Mouse (Mus musculus): Measurements from ENCODE around the gene Tas2r122. TPM values are rescaled to one million over a fixed set of nuclear protein-coding genes. Genes with fewer than 3 reads are reported as not detected.

Tas2r122 gene
- not detected for total RNA-seq (2023)

DNA sequence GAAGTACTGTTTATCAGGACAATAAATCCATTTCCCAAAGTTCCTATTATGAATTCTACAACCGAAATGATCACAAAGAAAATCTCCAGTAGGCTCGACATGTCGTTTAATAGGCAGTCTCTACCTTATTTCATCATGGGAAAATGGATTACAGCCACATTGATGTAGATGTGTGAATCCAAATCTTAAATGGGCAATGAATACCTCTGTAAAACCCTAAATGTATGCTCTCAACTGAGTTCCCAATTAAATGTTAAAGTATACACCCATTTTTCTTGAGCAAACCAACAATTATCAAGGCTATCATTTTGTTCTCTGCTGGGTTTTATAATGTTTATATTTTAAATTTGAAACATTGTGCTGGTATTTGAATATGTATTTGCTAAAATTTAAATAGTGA lies at the start of gene Tas2r122:
Tas2r122 (minus strand) TSS at position 101 of the 400 bp plus-strand sequence.

DNA sequence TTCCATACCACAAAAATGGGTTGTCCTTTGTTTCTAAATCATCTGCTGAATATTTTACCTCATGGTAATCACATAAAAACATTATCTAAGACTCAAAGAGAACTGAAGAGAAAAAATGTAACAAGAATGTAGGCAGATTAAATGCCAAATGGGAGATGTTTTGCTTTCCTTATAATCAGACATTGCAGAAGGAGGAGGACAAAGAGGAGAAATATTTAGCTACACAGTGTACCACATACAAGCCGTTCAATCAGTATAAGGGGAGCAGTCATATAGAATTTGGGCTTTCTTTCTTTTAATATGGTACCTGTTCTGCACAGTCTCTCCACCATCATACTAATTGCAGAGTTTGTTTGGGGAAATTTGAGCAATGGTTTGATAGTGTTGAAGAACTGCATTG lies 42.7 kb upstream of the Tas2r122 start, which contains the start of gene Tas2r124:
Tas2r124 (plus strand) TSS at position 301 of the 400 bp plus-strand sequence.

DNA sequence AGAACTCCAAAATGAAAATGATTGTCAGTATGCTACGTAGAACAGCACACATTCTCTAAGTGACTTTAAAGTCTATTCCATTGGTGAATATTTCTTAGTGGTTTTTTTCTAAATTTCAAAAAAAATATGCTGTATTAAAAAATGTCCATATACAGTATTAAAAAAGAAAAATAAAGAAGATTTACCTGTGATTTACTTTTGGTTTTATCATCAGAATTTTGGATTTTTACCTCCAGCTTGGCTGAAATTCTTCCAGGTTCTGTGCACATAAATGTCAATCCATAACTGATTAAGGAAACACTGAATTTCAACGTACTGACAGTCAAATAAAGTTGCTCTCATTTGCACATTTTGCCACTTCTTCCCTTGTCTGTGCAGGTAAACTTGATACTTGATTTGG lies 26.2 kb upstream of the Tas2r122 start, which contains the start of gene Tas2r115:
Tas2r115 (minus strand) TSS at position 101 of the 400 bp plus-strand sequence.

DNA sequence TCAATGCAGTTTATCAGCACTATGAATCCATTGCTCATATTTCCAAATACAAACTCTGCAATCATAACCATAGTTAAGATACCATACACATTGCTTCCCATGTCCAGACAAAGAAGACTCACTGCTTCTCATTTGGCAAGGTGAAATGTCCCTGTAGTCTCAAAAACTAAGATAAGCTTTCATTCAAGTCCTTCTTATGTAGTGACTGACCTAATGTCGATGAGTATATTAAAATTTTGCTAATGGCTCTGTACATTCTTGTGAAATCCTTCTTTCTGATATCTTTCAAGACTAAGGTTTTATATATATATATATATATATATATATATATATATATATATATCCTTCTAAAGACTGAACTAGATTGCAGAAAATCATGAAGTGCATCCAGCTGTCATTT lies 10.8 kb downstream of the Tas2r122 start, which contains the start of gene Tas2r121:
Tas2r121 (minus strand) TSS at position 101 of the 400 bp plus-strand sequence.

Other genes with a start within 250 kb of the Tas2r122 start
- not detected for gene Prh1, start 142.1 kb downstream of the Tas2r122 start, total RNA-seq (2023)
- not detected for gene Prp2, start 116.0 kb downstream of the Tas2r122 start, total RNA-seq (2023)
- not detected for gene A630073D07Rik, start 60.4 kb downstream of the Tas2r122 start, total RNA-seq (2023)
- gene Tas2r120, start 55.0 kb downstream of the Tas2r122 start, total RNA-seq (2023), result not detected
- not detected for gene Tas2r121, start 10.9 kb downstream of the Tas2r122 start, total RNA-seq (2023)
- not detected for gene Tas2r115, start 26.1 kb upstream of the Tas2r122 start, total RNA-seq (2023)
- gene Tas2r124, start 42.8 kb upstream of the Tas2r122 start, total RNA-seq (2023), result not detected
- not detected for gene Tas2r102, start 50.2 kb upstream of the Tas2r122 start, total RNA-seq (2023)
- not detected for gene Tas2r136, start 66.2 kb upstream of the Tas2r122 start, total RNA-seq (2023)
- not detected for gene Tas2r117, start 90.9 kb upstream of the Tas2r122 start, total RNA-seq (2023)
- not detected for gene Tas2r123, start 135.2 kb upstream of the Tas2r122 start, total RNA-seq (2023)
- gene Tas2r116, start 143.5 kb upstream of the Tas2r122 start, total RNA-seq (2023), result not detected
- not detected for gene Tas2r110, start 156.1 kb upstream of the Tas2r122 start, total RNA-seq (2023)
- gene Tas2r113, start 181.1 kb upstream of the Tas2r122 start, total RNA-seq (2023), result not detected
- not detected for gene Tas2r125, start 197.7 kb upstream of the Tas2r122 start, total RNA-seq (2023)
- not detected for gene Tas2r129, start 239.2 kb upstream of the Tas2r122 start, total RNA-seq (2023)
- not detected for gene Tas2r131, start 246.0 kb upstream of the Tas2r122 start, total RNA-seq (2023)

Measured in monocyte, adult 59 days (primary cell).